Mouse (Mus musculus) lung, embryonic 15.5 days (tissue): Measurements from ENCODE around the gene Gm10638. TPM values are rescaled to one million over a fixed set of nuclear protein-coding genes. Genes with fewer than 3 reads are reported as not detected.

Source experiments
- ATAC-seq: fragments of 200-750 bp; cut with Nextera tagmentation; 2 replicates; pipeline ENCODE4 v1.8.0; 2017; ENCODE audit warnings: moderate number of reproducible peaks, borderline replicate concordance; ENCODE audit not compliant: low FRiP score, low TSS enrichment; ENCODE audit errors: extremely low read depth
- H3K27ac ChIP-seq: fragments of 300-500 bp; sonication (generic); 2 replicates; pipeline ENCODE4 v1.5.1; 2015; ENCODE audit warnings: moderate library complexity, mild to moderate bottlenecking, inconsistent platforms
- H3K27me3 ChIP-seq: fragments of 300-500 bp; sonication (generic); 2 replicates; pipeline ENCODE4 v1.6.1; 2015; ENCODE audit warnings: inconsistent platforms
- H3K36me3 ChIP-seq: fragments of 300-500 bp; sonication (generic); 2 replicates; pipeline ENCODE4 v1.6.1; 2015; ENCODE audit warnings: inconsistent platforms
- H3K4me1 ChIP-seq: fragments of 300-500 bp; sonication (generic); 2 replicates; pipeline ENCODE4 v1.6.1; 2015; ENCODE audit warnings: inconsistent platforms
- H3K4me2 ChIP-seq: fragments of 300-500 bp; sonication (generic); 2 replicates; pipeline ENCODE4 v1.6.1; 2015; ENCODE audit warnings: inconsistent platforms, mild to moderate bottlenecking, moderate library complexity
- H3K4me3 ChIP-seq: fragments of 300-500 bp; sonication (generic); 2 replicates; pipeline ENCODE4 v1.5.1; 2015; ENCODE audit warnings: mild to moderate bottlenecking, inconsistent platforms
- H3K9ac ChIP-seq: fragments of 300-500 bp; sonication (generic); 2 replicates; pipeline ENCODE4 v1.6.1; 2015; ENCODE audit warnings: inconsistent platforms
- H3K9me3 ChIP-seq: fragments of 300-500 bp; sonication (generic); 2 replicates; pipeline ENCODE4 v1.6.1; 2016; ENCODE audit warnings: inconsistent platforms
- WGBS: fragments of 180-500 bp; shearing (Covaris S2); methylation state at CpG from one replicate; pipeline ENCODE4 v1.1.7; 2015; 5-methylcytosine and 5-hydroxymethylcytosine counted together
- polyA plus RNA-seq: library from polyadenylated mRNA; unstranded; fragments of >200 nt; fragmentation: Nextera tagmentation; extraction: Ambion mirVana; gene quantifications from 2 replicates; pipeline ENCODE4 v1.2.1, GENCODE M21; 2015

The Gm10638 gene
- 4.0 and 5.0 TPM in 2 replicates for polyA plus RNA-seq

- Histone ChIP-seq H3K9me3 (no peaks in the 10 kb centered on the region), H3K9ac (peak within 1 kb of the TSS; percentile 94), H3K4me1 (peaks cover 33% of the 10 kb centered on the region), H3K4me3 (peak within 1 kb of the TSS; percentile 71), H3K27me3 (no peaks in the 10 kb centered on the region), H3K27ac (peak within 1 kb of the TSS; percentile 93), H3K36me3 (no peaks in the 10 kb centered on the region), H3K4me2 (peak within 1 kb of the TSS; percentile 72)
- peak; percentile 79 for ATAC-seq
- WGBS, result under 1% methylated on average over 61 of the region's 88 CpGs
Observed at GRCm38 (mm10) chr8:86745221-86745934, at the start of gene Gm10638, which contains the start of gene Siah1a. Gm10638 (plus strand) TSS chr8:86745699. Siah1a (minus strand) TSS chr8:86745934.

- Histone ChIP-seq H3K4me1 (no peaks in the 10 kb centered on the region), H3K36me3 (no peaks in the 10 kb centered on the region), H3K9ac (no peak overlapping the region), H3K27me3 (no peaks in the 10 kb centered on the region), H3K4me3 (no peak overlapping the region), H3K4me2 (no peak overlapping the region), H3K27ac (no peak overlapping the region), H3K9me3 (no peaks in the 10 kb centered on the region)
- no peak for ATAC-seq
- 91% methylated on average over 2 of the region's 2 CpGs for WGBS
Observed at GRCm38 (mm10) chr8:86695703-86696102, 49.8 kb upstream of the Gm10638 start.

- ATAC-seq, result no peak
- Histone ChIP-seq H3K4me3 (no peak overlapping the region), H3K36me3 (no peaks in the 10 kb centered on the region), H3K4me1 (no peaks in the 10 kb centered on the region), H3K27ac (no peak overlapping the region), H3K9me3 (no peaks in the 10 kb centered on the region), H3K9ac (no peak overlapping the region), H3K27me3 (no peaks in the 10 kb centered on the region), H3K4me2 (no peak overlapping the region)
- WGBS, result 69% methylated on average over 1 of the region's 1 CpGs
Observed at GRCm38 (mm10) chr8:86698811-86699421, 46.6 kb upstream of the Gm10638 start.

- WGBS, result 83% methylated on average over 12 of the region's 12 CpGs
- no peak overlapping the region for H3K27ac ChIP-seq
- no peaks in the 10 kb centered on the region for H3K36me3 ChIP-seq
- H3K9me3 ChIP-seq, result no peaks in the 10 kb centered on the region
- no peaks in the 10 kb centered on the region for H3K4me1 ChIP-seq
- H3K4me3 ChIP-seq, result no peak overlapping the region
- H3K27me3 ChIP-seq, result no peaks in the 10 kb centered on the region
- no peak for ATAC-seq
- no peak overlapping the region for H3K9ac ChIP-seq
- no peak overlapping the region for H3K4me2 ChIP-seq
Observed at GRCm38 (mm10) chr8:86699471-86699870, 46.0 kb upstream of the Gm10638 start.

- no peaks in the 10 kb centered on the region for H3K36me3 ChIP-seq
- ATAC-seq, result no peak
- no peaks in the 10 kb centered on the region for H3K27me3 ChIP-seq
- no peak overlapping the region for H3K9ac ChIP-seq
- no peaks in the 10 kb centered on the region for H3K4me1 ChIP-seq
- H3K4me2 ChIP-seq, result no peak overlapping the region
- no peaks in the 10 kb centered on the region for H3K9me3 ChIP-seq
- H3K27ac ChIP-seq, result no peak overlapping the region
- WGBS, result 68% methylated on average over 3 of the region's 3 CpGs
- no peak overlapping the region for H3K4me3 ChIP-seq
Observed at GRCm38 (mm10) chr8:86702453-86702852, 43.0 kb upstream of the Gm10638 start.

- Histone ChIP-seq H3K4me3 (no peak overlapping the region), H3K9me3 (no peaks in the 10 kb centered on the region), H3K27me3 (no peaks in the 10 kb centered on the region), H3K36me3 (peaks cover 6% of the 10 kb centered on the region; the same call in 1 of the 2 replicates), H3K27ac (no peak overlapping the region), H3K9ac (no peak overlapping the region), H3K4me1 (no peaks in the 10 kb centered on the region), H3K4me2 (no peak overlapping the region)
- 79% methylated on average over 3 of the region's 3 CpGs for WGBS
- ATAC-seq, result no peak
Observed at GRCm38 (mm10) chr8:86705317-86705716, 40.2 kb upstream of the Gm10638 start.

GRCm38 (mm10) chr8:86706756-86707155 is 38.7 kb upstream of the Gm10638 start:
- WGBS, result 72% methylated on average over 5 of the region's 5 CpGs
- H3K36me3 ChIP-seq, result peaks cover 6% of the 10 kb centered on the region; the same call in 1 of the 2 replicates
- no peak overlapping the region for H3K27ac ChIP-seq
- no peak overlapping the region for H3K4me2 ChIP-seq
- no peaks in the 10 kb centered on the region for H3K9me3 ChIP-seq
- H3K4me3 ChIP-seq, result no peak overlapping the region
- no peaks in the 10 kb centered on the region for H3K27me3 ChIP-seq
- H3K9ac ChIP-seq, result no peak overlapping the region
- no peak for ATAC-seq
- no peaks in the 10 kb centered on the region for H3K4me1 ChIP-seq

- no peaks in the 10 kb centered on the region for H3K9me3 ChIP-seq
- 64% methylated on average over 4 of the region's 4 CpGs for WGBS
- no peak for ATAC-seq
Observed at GRCm38 (mm10) chr8:86707873-86708272, 37.6 kb upstream of the Gm10638 start.

GRCm38 (mm10) chr8:86712594-86712993 is 32.9 kb upstream of the Gm10638 start:
- H3K4me1 ChIP-seq, result no peaks in the 10 kb centered on the region
- ATAC-seq, result no peak
- no peak overlapping the region for H3K4me3 ChIP-seq
- H3K9ac ChIP-seq, result no peak overlapping the region
- no peaks in the 10 kb centered on the region for H3K27me3 ChIP-seq
- no peak overlapping the region for H3K4me2 ChIP-seq
- H3K9me3 ChIP-seq, result no peaks in the 10 kb centered on the region
- no peak overlapping the region for H3K27ac ChIP-seq
- H3K36me3 ChIP-seq, result peaks cover 15% of the 10 kb centered on the region
- 85% methylated on average over 3 of the region's 3 CpGs for WGBS

More at GRCm38 (mm10) chr8:86707873-86708272, 37.6 kb upstream of the Gm10638 start:
- H3K4me3 ChIP-seq, result no peak overlapping the region
- H3K9ac ChIP-seq, result no peak overlapping the region
- no peak overlapping the region for H3K27ac ChIP-seq
- no peak overlapping the region for H3K4me2 ChIP-seq
- H3K4me1 ChIP-seq, result no peaks in the 10 kb centered on the region
- H3K27me3 ChIP-seq, result no peaks in the 10 kb centered on the region
- peaks cover 6% of the 10 kb centered on the region; the same call in 1 of the 2 replicates for H3K36me3 ChIP-seq

GRCm38 (mm10) chr8:86713407-86714188 is 31.9 kb upstream of the Gm10638 start:
- H3K27ac ChIP-seq, result no peak overlapping the region
- ATAC-seq, result no peak
- no peak overlapping the region for H3K4me2 ChIP-seq
- H3K9ac ChIP-seq, result no peak overlapping the region
- no peak overlapping the region for H3K4me3 ChIP-seq
- H3K4me1 ChIP-seq, result 0 out of 2 replicates have a peak, but pooled peaks cover 3% of the 10 kb centered on the region
- 69% methylated on average over 14 of the region's 14 CpGs for WGBS
- H3K27me3 ChIP-seq, result no peaks in the 10 kb centered on the region
- H3K9me3 ChIP-seq, result no peaks in the 10 kb centered on the region
- H3K36me3 ChIP-seq, result peaks cover 16% of the 10 kb centered on the region

- no peak overlapping the region for H3K4me3 ChIP-seq
- H3K27me3 ChIP-seq, result no peaks in the 10 kb centered on the region
- H3K36me3 ChIP-seq, result peaks cover 30% of the 10 kb centered on the region
- no peaks in the 10 kb centered on the region for H3K9me3 ChIP-seq
- H3K4me2 ChIP-seq, result no peak overlapping the region
- no peak overlapping the region for H3K9ac ChIP-seq
- H3K4me1 ChIP-seq, result 0 out of 2 replicates have a peak, but pooled peaks cover 8% of the 10 kb centered on the region
- ATAC-seq, result peak; percentile 72; the same call in 1 of the 2 replicates
- H3K27ac ChIP-seq, result 0 out of 2 replicates have a peak overlapping the region, but pooled peaks have one; percentile 29
- WGBS, result 65% methylated on average over 2 of the region's 2 CpGs
Observed at GRCm38 (mm10) chr8:86718332-86718994, 27.0 kb upstream of the Gm10638 start.
